9 mouse cellular contexts compared by ENCODE assay signal in genomic region chr7:127750131-127751127, GRCm38 (mm10). TPM values are rescaled to one million over a fixed set of nuclear protein-coding genes. Genes with fewer than 3 reads are reported as not detected.
DNase-seq lines count a peak whose midpoint lies in the region; ATAC-seq and TF ChIP-seq lines count a peak whose summit lies in the region.
"Had no signal": no experiment of that assay in that cellular context is flagged by ENCODE, and none has a peak within 500 bp of the region (broad histone marks: within the 10 kb centered on the region; RNA-seq: fewer than 3 reads in every experiment).

No protein-coding gene starts in this region.

- no peak for DNase-seq in kidney, adult 18-20 months
- peak; percentile 95 for DNase-seq in ZHBTc4 (ENCODE audit: low read depth, low spot score)
- DNase-seq in frontal cortex, postnatal 36 days (ENCODE audit: low spot score in 2 of 2), result peak; percentile 57 to 73
- no peak for DNase-seq in adrenal gland, postnatal 4 days (ENCODE audit: low spot score in 2 of 2)
- DNase-seq in thymus, postnatal 0 days (ENCODE audit: low spot score), result no peak
- DNase-seq: heart, postnatal 14 days had no signal

- ATAC-seq in kidney, embryonic 15.5 days (replicated peaks; ENCODE audit: low FRiP score), result no peak

- H3K27me3 ChIP-seq in kidney, embryonic 15.5 days, result no peaks in the 10 kb centered on the region
- H3K27me3 ChIP-seq in E14TG2a.4 (ENCODE audit: insufficient read depth, low read length), result no peaks in the 10 kb centered on the region

- H3K9ac ChIP-seq in kidney, embryonic 15.5 days, result no peak overlapping the region

- H3K36me3 ChIP-seq in kidney, embryonic 15.5 days, result peaks cover 76% of the 10 kb centered on the region
- peaks cover 73% of the 10 kb centered on the region for H3K36me3 ChIP-seq in E14TG2a.4 (ENCODE audit: insufficient read depth, low read length)

- no peak overlapping the region for H3K4me3 ChIP-seq in kidney, embryonic 15.5 days (replicated peaks)
- peak overlapping the region; percentile 64 for H3K4me3 ChIP-seq in E14TG2a.4 (replicated peaks; ENCODE audit: low read length)

- no peak for TF ChIP-seq CTCF in E14TG2a.4 (conservative IDR thresholded peaks at IDR 0.05; ENCODE audit: low read length)

- peak overlapping the region; percentile 50; the same call in 1 of the 2 replicates for H3K27ac ChIP-seq in kidney, embryonic 15.5 days

- WGBS in kidney, embryonic 15.5 days, result 86% methylated on average over 19 of the region's 19 CpGs

- H3K4me2 ChIP-seq in kidney, embryonic 15.5 days, result no peak overlapping the region

- H3K4me1 ChIP-seq in kidney, embryonic 15.5 days, result peaks cover 22% of the 10 kb centered on the region
- peaks cover 81% of the 10 kb centered on the region for H3K4me1 ChIP-seq in E14TG2a.4 (replicated peaks; ENCODE audit: low read depth, low read length)

- no peaks in the 10 kb centered on the region for H3K9me3 ChIP-seq in kidney, embryonic 15.5 days (replicated peaks)
- H3K9me3 ChIP-seq in E14TG2a.4 (ENCODE audit: low read length), result no peaks in the 10 kb centered on the region

RNA-seq across cellular contexts. Expression of gene Fbxl19, which starts 6.1 kb away (rescaled TPM):
- 5.6 and 6.8 TPM in 2 replicates for polyA plus RNA-seq in kidney, embryonic 15.5 days (2015; fragmentation: Nextera tagmentation; extraction: Ambion mirVana)
- 10 to 100 TPM; 24.6 to 26.0 TPM for total RNA-seq in adrenal gland, postnatal 4 days (2021)
- polyA plus RNA-seq in thymus, postnatal 0 days (2015; fragmentation: Nextera tagmentation; extraction: Ambion mirVana), result 1.6 and 1.7 TPM in 2 replicates

RNA-seq across cellular contexts. Expression of gene Ctf2, which starts 18.5 kb away (rescaled TPM):
- polyA plus RNA-seq in kidney, embryonic 15.5 days (2015; fragmentation: Nextera tagmentation; extraction: Ambion mirVana), result 0.31 and 0.33 TPM in 2 replicates
- not detected for total RNA-seq in adrenal gland, postnatal 4 days (2021)
- 0.06 TPM in 1 of 2 replicates, not detected in the other for polyA plus RNA-seq in thymus, postnatal 0 days (2015; fragmentation: Nextera tagmentation; extraction: Ambion mirVana)
- total RNA-seq: heart, postnatal 14 days; left cerebral cortex, postnatal 36 days had no signal

RNA-seq across cellular contexts. Expression of gene Orai3, which starts 19.2 kb away (rescaled TPM):
- polyA plus RNA-seq in kidney, embryonic 15.5 days (2015; fragmentation: Nextera tagmentation; extraction: Ambion mirVana), result 25.1 and 26.7 TPM in 2 replicates
- 10 to 100 TPM; 26.7 to 28.9 TPM for total RNA-seq in adrenal gland, postnatal 4 days (2021)
- polyA plus RNA-seq in thymus, postnatal 0 days (2015; fragmentation: Nextera tagmentation; extraction: Ambion mirVana), result 16.1 TPM in 2 replicates

RNA-seq across cellular contexts. Expression of gene Setd1a, which starts 26.0 kb away (rescaled TPM):
- polyA plus RNA-seq in kidney, embryonic 15.5 days (2015; fragmentation: Nextera tagmentation; extraction: Ambion mirVana), result 23.2 and 25.9 TPM in 2 replicates
- total RNA-seq in adrenal gland, postnatal 4 days (2021), result 10 to 100 TPM; 63.9 to 64.9 TPM
- 18.2 and 21.1 TPM in 2 replicates for polyA plus RNA-seq in thymus, postnatal 0 days (2015; fragmentation: Nextera tagmentation; extraction: Ambion mirVana)

RNA-seq across cellular contexts. Expression of gene Gm49388, which starts 35.0 kb away (rescaled TPM):
- not detected in 2 replicates for polyA plus RNA-seq in kidney, embryonic 15.5 days (2015; fragmentation: Nextera tagmentation; extraction: Ambion mirVana)
- 1 to 10 TPM; 6.2 to 8.1 TPM for total RNA-seq in adrenal gland, postnatal 4 days (2021)
- polyA plus RNA-seq in thymus, postnatal 0 days (2015; fragmentation: Nextera tagmentation; extraction: Ambion mirVana), result not detected in 2 replicates

Comparison
In these comparisons a context has a peak if more than half of its experiments do, and no peak if none do; other contexts are left out.
1. DNase-seq: peak in ZHBTc4 (single experiment) and frontal cortex, postnatal 36 days (2 of 2); none in kidney, adult 18-20 months (single experiment), adrenal gland, postnatal 4 days (0 of 2) and thymus, postnatal 0 days (single experiment).